Mouse (Mus musculus): Measurements from ENCODE around the gene Ankmy1. TPM values are rescaled to one million over a fixed set of nuclear protein-coding genes. Genes with fewer than 3 reads are reported as not detected.

Gene Ankmy1
- polyA plus RNA-seq, 1 experiment = 0.75 TPM

DNA sequence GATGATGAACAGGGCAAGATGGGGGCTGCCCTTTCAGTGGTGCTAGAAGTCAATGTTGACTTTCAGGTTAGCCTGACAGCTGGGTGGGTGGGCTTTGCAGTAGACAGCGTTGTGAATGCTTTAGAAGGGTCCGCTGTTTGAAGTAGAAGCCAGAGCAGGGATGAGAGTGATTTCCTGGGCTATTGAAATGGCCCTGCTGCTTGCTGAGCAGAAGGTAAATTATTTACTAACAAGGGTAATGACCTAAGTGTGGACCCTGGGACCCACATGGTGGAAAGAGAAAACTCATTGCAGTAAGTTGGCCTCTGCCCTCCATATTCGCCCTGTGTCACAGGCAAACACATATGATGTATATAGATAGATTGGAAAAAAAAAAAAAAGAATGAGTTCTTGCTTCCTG is 33.8 kb upstream of the Ankmy1 start:
- 0 out of 2 replicates have a peak, but pooled peaks cover 2% of the 10 kb centered on the region for H3K36me3 ChIP-seq (ENCODE audit: control insufficient read depth, insufficient read depth, low read length)
- peaks cover 9% of the 10 kb centered on the region; the same call in 1 of the 2 replicates for H3K4me1 ChIP-seq (ENCODE audit: control insufficient read depth, insufficient read depth, low read length)
- peak; percentile 68 for DNase-seq
- H3K27ac ChIP-seq (ENCODE audit: insufficient read depth, low read depth, low read length) = no peak overlapping the region
- no peak overlapping the region for H3K4me3 ChIP-seq (ENCODE audit: insufficient read depth, low read depth, low read length)
- H3K27me3 ChIP-seq (replicated peaks; ENCODE audit: control insufficient read depth, insufficient read depth, low read length) = no peaks in the 10 kb centered on the region
- TF ChIP-seq POLR2A (IDR thresholded peaks at IDR 0.05; ENCODE audit: low read depth, low read length) (no peak), CTCF (conservative IDR thresholded peaks at IDR 0.05; ENCODE audit: insufficient read depth, insufficient read length, low read depth, low read length) (no peak)
- WGBS = 56% methylated on average over 3 of the region's 3 CpGs

DNA sequence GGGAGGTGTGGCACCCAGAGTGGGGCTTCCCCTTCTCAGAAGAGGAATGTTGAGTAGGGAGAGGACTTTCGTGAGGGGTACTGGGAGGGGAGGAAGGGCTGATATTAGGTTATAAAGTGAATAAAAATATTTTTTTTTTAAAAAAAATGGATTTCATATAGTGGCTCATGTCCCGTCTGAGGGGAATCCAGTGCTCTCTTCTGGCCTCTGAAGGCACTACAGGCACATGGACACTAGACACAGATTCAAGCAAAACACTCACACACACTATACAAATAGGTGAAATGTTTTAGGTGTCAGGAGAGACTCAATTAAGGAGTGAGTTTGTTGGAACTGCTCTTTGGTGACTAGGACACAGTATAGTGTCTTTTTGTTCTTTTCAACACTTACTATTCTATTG is 33.3 kb upstream of the Ankmy1 start:
- DNase-seq = no peak
- Histone ChIP-seq H3K36me3 (ENCODE audit: control insufficient read depth, insufficient read depth, low read length) (no peaks in the 10 kb centered on the region), H3K27ac (ENCODE audit: insufficient read depth, low read depth, low read length) (no peak overlapping the region), H3K4me1 (ENCODE audit: control insufficient read depth, insufficient read depth, low read length) (peaks cover 9% of the 10 kb centered on the region; the same call in 1 of the 2 replicates), H3K4me3 (ENCODE audit: insufficient read depth, low read depth, low read length) (no peak overlapping the region), H3K27me3 (replicated peaks; ENCODE audit: control insufficient read depth, insufficient read depth, low read length) (no peaks in the 10 kb centered on the region)
- TF ChIP-seq POLR2A (IDR thresholded peaks at IDR 0.05; ENCODE audit: low read depth, low read length) (no peak), CTCF (conservative IDR thresholded peaks at IDR 0.05; ENCODE audit: insufficient read depth, insufficient read length, low read depth, low read length) (no peak)
- WGBS = 31% methylated on average over 2 of the region's 2 CpGs

DNA sequence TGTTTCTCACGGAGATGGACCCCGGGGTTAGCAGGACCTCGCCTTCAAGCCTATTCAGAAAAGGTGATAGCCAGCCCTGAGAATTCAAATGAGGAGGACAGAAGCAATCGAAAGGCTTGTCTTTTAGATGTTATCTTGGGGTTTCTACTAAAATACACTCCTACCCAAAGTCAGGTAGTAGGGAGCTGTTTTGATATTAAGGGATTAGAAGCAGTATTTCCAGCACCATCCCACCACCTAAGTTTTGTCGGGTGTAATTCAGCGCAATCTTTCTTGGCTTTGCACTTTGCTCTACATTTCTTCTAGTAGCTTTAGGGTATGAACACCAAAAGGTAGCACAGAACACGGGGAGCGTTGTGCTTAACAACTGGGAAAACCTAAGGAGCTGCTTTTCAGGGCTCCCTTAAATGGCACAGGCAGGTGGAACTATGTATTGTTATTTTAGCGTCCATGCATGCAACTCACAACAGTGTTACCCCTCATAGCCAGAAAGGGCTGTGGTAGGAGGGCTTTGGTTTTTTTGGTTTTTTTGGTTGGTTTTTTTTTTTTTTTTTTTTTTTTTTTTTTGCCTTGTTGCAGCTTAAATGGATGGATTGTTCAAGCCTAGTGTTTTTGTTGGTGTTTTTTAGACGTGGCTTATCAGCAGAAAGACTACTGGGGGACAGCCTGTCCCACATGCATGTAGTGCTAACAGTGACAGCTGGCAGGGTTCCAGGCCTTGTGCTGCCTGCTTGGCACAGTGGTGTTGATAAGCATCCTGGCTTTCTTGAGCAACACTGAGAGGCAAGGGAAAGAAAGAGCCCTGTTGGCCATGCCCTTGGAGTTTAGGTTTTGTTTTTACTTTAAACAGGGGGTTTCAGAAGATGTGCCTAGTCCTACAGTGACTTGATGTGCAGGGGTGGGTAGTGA is 32.6 kb upstream of the Ankmy1 start:
- H3K4me1 ChIP-seq (ENCODE audit: control insufficient read depth, insufficient read depth, low read length) = peaks cover 9% of the 10 kb centered on the region; the same call in 1 of the 2 replicates
- H3K27me3 ChIP-seq (replicated peaks; ENCODE audit: control insufficient read depth, insufficient read depth, low read length) = no peaks in the 10 kb centered on the region
- no peaks in the 10 kb centered on the region for H3K36me3 ChIP-seq (ENCODE audit: control insufficient read depth, insufficient read depth, low read length)
- DNase-seq = peak; percentile 56
- peak overlapping the region; percentile 11 for H3K27ac ChIP-seq (ENCODE audit: insufficient read depth, low read depth, low read length)
- TF ChIP-seq CTCF (conservative IDR thresholded peaks at IDR 0.05; ENCODE audit: insufficient read depth, insufficient read length, low read depth, low read length) = no peak
- TF ChIP-seq POLR2A (IDR thresholded peaks at IDR 0.05; ENCODE audit: low read depth, low read length) = no peak
- 7% methylated on average over 10 of the region's 10 CpGs for WGBS
- peak overlapping the region; percentile 53 for H3K4me3 ChIP-seq (ENCODE audit: insufficient read depth, low read depth, low read length)

DNA sequence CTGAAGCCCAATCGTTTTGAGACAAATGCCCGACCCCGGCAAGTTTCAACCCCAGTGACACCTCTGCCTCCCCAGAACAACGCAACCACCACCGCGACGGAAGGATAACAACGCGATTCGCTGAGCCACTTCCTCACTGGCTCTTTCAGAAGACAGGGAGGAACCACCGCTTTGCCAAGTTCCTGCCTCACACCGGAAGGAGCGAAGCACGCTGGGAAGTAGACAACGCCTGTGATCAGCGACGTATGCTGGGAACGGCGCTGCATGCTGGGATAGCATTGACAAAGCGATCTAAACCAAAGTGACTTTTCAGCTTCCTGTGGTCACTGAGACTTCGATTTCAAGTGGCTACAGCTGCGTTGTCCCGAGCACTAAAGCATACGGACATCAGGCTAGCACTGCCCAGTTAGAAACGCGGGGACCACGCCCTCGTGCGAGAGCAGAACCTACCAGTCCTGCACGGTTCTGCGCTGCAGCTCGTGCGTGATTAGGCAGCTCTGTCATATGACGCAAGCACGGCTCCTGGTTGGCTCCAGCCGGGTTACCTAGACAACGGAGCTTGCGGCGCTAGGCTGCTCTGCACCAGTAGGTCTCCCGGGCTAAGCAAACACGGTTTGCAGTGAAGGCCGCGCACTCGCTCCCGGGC is 31.6 kb upstream of the Ankmy1 start, which contains the start of gene Capn10:
Capn10 (plus strand) TSS at position 195 of the 646 bp plus-strand sequence.
- Histone ChIP-seq H3K27me3 (replicated peaks; ENCODE audit: control insufficient read depth, insufficient read depth, low read length) (no peaks in the 10 kb centered on the region), H3K4me1 (ENCODE audit: control insufficient read depth, insufficient read depth, low read length) (peaks cover 14% of the 10 kb centered on the region; the same call in 1 of the 2 replicates), H3K27ac (ENCODE audit: insufficient read depth, low read depth, low read length) (peak within 1 kb of the TSS; percentile 84), H3K4me3 (ENCODE audit: insufficient read depth, low read depth, low read length) (peak within 1 kb of the TSS; percentile 53), H3K36me3 (ENCODE audit: control insufficient read depth, insufficient read depth, low read length) (no peaks in the 10 kb centered on the region)
- WGBS = under 1% methylated on average over 45 of the region's 45 CpGs
- DNase-seq = peak; percentile 98
- TF ChIP-seq CTCF (conservative IDR thresholded peaks at IDR 0.05; ENCODE audit: insufficient read depth, insufficient read length, low read depth, low read length) (0 out of 2 replicates have a peak, but pooled peaks have one; percentile 1), POLR2A (IDR thresholded peaks at IDR 0.05; ENCODE audit: low read depth, low read length) (peak; percentile 77)

DNA sequence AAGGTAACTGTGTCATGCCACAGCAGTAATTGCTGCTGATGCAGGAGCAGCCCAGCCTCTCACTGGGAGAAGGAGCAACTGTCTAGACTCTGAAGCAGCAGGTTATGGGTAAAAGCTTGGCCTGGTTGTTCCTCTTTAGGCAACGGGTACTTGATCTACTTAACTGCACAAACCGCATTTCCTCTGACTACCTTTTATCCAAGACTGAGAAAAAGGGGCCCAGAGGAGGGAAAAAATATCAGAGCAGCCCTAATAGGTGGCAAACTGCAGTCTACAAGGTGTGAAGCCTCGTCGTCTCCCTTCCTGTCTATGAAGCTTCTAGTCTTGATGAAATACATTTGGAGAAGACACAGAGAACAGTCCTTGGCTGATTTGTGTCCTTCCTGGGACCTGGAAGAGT is 30.9 kb upstream of the Ankmy1 start:
- H3K4me1 ChIP-seq (ENCODE audit: control insufficient read depth, insufficient read depth, low read length) = peaks cover 14% of the 10 kb centered on the region; the same call in 1 of the 2 replicates
- 73% methylated on average over 4 of the region's 4 CpGs for WGBS
- peak overlapping the region; percentile 53 for H3K4me3 ChIP-seq (ENCODE audit: insufficient read depth, low read depth, low read length)
- no peak for DNase-seq
- H3K36me3 ChIP-seq (ENCODE audit: control insufficient read depth, insufficient read depth, low read length) = no peaks in the 10 kb centered on the region
- peak overlapping the region; percentile 84 for H3K27ac ChIP-seq (ENCODE audit: insufficient read depth, low read depth, low read length)
- H3K27me3 ChIP-seq (replicated peaks; ENCODE audit: control insufficient read depth, insufficient read depth, low read length) = no peaks in the 10 kb centered on the region
- no peak for TF ChIP-seq CTCF (conservative IDR thresholded peaks at IDR 0.05; ENCODE audit: insufficient read depth, insufficient read length, low read depth, low read length)
- no peak for TF ChIP-seq POLR2A (IDR thresholded peaks at IDR 0.05; ENCODE audit: low read depth, low read length)

GRCm38 (mm10) chr1:92930171-92930706 is 27.5 kb upstream of the Ankmy1 start:
- peak; percentile 92 for DNase-seq

More at GRCm38 (mm10) chr1:92930171-92930706, 27.5 kb upstream of the Ankmy1 start:
- H3K27ac ChIP-seq (ENCODE audit: insufficient read depth, low read depth, low read length) = no peak overlapping the region
- TF ChIP-seq POLR2A (IDR thresholded peaks at IDR 0.05; ENCODE audit: low read depth, low read length) = no peak
- no peak for TF ChIP-seq CTCF (conservative IDR thresholded peaks at IDR 0.05; ENCODE audit: insufficient read depth, insufficient read length, low read depth, low read length)
- H3K4me3 ChIP-seq (ENCODE audit: insufficient read depth, low read depth, low read length) = no peak overlapping the region
- H3K36me3 ChIP-seq (ENCODE audit: control insufficient read depth, insufficient read depth, low read length) = no peaks in the 10 kb centered on the region
- H3K4me1 ChIP-seq (ENCODE audit: control insufficient read depth, insufficient read depth, low read length) = peaks cover 10% of the 10 kb centered on the region; the same call in 1 of the 2 replicates
- 5% methylated on average over 1 of the region's 1 CpGs for WGBS
- no peaks in the 10 kb centered on the region for H3K27me3 ChIP-seq (replicated peaks; ENCODE audit: control insufficient read depth, insufficient read depth, low read length)

All from kidney, adult 2 months (tissue).